ENCODE assay signal across 22 mouse cellular contexts in genomic region chr14:118272594-118273555, GRCm38 (mm10). TPM values are rescaled to one million over a fixed set of nuclear protein-coding genes. Genes with fewer than 3 reads are reported as not detected.
"Had no signal": no experiment of that assay in that cellular context is flagged by ENCODE, and none has a peak within 500 bp of the region (broad histone marks: within the 10 kb centered on the region; RNA-seq: fewer than 3 reads in every experiment).

No protein-coding gene starts in this region.

- H3K4me3 ChIP-seq: limb, embryonic 15.5 days; liver, embryonic 12.5 days; lung, embryonic 15.5 days; midbrain, embryonic 15.5 days; neural tube, embryonic 13.5 days had no signal

- H3K27me3 ChIP-seq: limb, embryonic 15.5 days; liver, embryonic 12.5 days; lung, embryonic 15.5 days; midbrain, embryonic 15.5 days; neural tube, embryonic 13.5 days had no signal

- H3K36me3 ChIP-seq: limb, embryonic 15.5 days; liver, embryonic 12.5 days; lung, embryonic 15.5 days; midbrain, embryonic 15.5 days; neural tube, embryonic 13.5 days had no signal

- ATAC-seq: hindbrain, embryonic 16.5 days; inflammation-experienced regulatory T-cells, adult 6 months; liver, embryonic 12.5 days; midbrain, embryonic 15.5 days had no signal

- DNase-seq: kidney, adult 8-10 months; kidney, postnatal 25 days; layer of hippocampus, adult 9-11 months; layer of hippocampus, postnatal 36 days; lung, postnatal 14 days; retina, postnatal 1 day; thymus, postnatal 4 days had no signal

- H3K4me1 ChIP-seq: limb, embryonic 15.5 days; lung, embryonic 15.5 days; midbrain, embryonic 15.5 days; neural tube, embryonic 13.5 days had no signal

- H3K27ac ChIP-seq: limb, embryonic 15.5 days; liver, embryonic 12.5 days; lung, embryonic 15.5 days; midbrain, embryonic 15.5 days; neural tube, embryonic 13.5 days had no signal

- H3K9ac ChIP-seq: limb, embryonic 15.5 days; liver, embryonic 12.5 days; lung, embryonic 15.5 days; midbrain, embryonic 15.5 days; neural tube, embryonic 13.5 days had no signal

- H3K9me3 ChIP-seq: limb, embryonic 15.5 days; liver, embryonic 12.5 days; lung, embryonic 15.5 days; midbrain, embryonic 15.5 days; neural tube, embryonic 13.5 days had no signal

- H3K4me2 ChIP-seq: limb, embryonic 15.5 days; liver, embryonic 12.5 days; lung, embryonic 15.5 days; midbrain, embryonic 15.5 days; neural tube, embryonic 13.5 days had no signal

RNA-seq across cellular contexts. Expression of gene Gm9376, which starts 6.1 kb away (rescaled TPM):
- total RNA-seq: layer of hippocampus, postnatal 36 days; left cerebral cortex, adult 8-10 months; left cerebral cortex, postnatal 25 days had no signal
- polyA plus RNA-seq: hindbrain, embryonic 16.5 days; inflammation-experienced regulatory T-cells, adult 6 months; kidney, embryonic 16.5 days; limb, embryonic 11.5 days; limb, embryonic 15.5 days; liver, embryonic 12.5 days; liver, embryonic 16.5 days; lung, embryonic 15.5 days; midbrain, embryonic 15.5 days; neural tube, embryonic 13.5 days; spleen, adult 2 months; testis, adult 2 months; thymus, postnatal 0 days had no signal

RNA-seq across cellular contexts. Expression of gene Sox21, which starts 36.0 kb away (rescaled TPM):
- polyA plus RNA-seq: inflammation-experienced regulatory T-cells, adult 6 months; kidney, embryonic 16.5 days; liver, embryonic 16.5 days; spleen, adult 2 months; testis, adult 2 months had no signal
